Mouse (Mus musculus) spleen, adult 2 months (tissue): Measurements from ENCODE around the gene Stard3.
"Not testable (repeated sequence)": the region's sequence is repeated elsewhere in the genome, so short reads cannot be mapped to it uniquely, and the experiment has no call there.

ENCODE experiments used
- CTCF ChIP-seq: fragments of 200-500 bp; IDR thresholded peaks from 2 replicates; pipeline ENCODE4 v1.5.1; 2011; ENCODE audit warnings: mild to moderate bottlenecking, inconsistent platforms; ENCODE audit not compliant: insufficient read depth, insufficient read length, insufficient replicate concordance; ENCODE audit errors: extremely low read depth
- POLR2A ChIP-seq: fragments of 200-500 bp; IDR thresholded peaks from 2 replicates; pipeline ENCODE4 v1.6.1; 2011; ENCODE audit warnings: low read depth, low read length, inconsistent platforms

- TF ChIP-seq POLR2A, CTCF: not testable (repeated sequence)
Observed at GRCm38 (mm10) chr11:98382405-98382804, 24.2 kb downstream of the Stard3 start.
